ENCODE assay signal across 17 mouse cellular contexts in the genomic region with DNA sequence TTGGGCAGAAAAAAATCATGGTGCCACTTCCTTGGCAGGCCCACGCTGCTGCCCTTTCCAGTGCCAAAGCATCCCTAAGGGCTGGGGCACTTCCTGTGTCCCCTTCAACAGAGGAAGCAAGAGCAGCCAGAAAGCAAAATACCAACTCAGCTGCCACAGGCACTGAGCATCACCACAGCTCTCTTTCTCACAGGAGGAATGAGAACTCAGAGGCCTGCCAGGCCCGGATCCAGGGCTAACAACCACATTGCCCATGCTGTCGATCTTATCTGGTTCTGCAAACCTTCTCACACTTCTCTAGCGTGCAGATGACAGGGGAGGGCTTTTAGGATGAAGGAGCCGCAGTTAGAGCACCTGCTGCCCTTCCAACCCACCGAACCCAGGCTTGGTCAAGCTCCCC. TPM values are rescaled to one million over a fixed set of nuclear protein-coding genes. Genes with fewer than 3 reads are reported as not detected.
DNase-seq lines count a peak whose midpoint lies in the region; ATAC-seq and TF ChIP-seq lines count a peak whose summit lies in the region.
"Had no signal": no experiment of that assay in that cellular context is flagged by ENCODE, and none has a peak within 500 bp of the region (broad histone marks: within the 10 kb centered on the region; RNA-seq: fewer than 3 reads in every experiment).

No protein-coding gene starts in this region.

- peak overlapping the region; percentile 12 for H3K27ac ChIP-seq in heart, embryonic 12.5 days (ENCODE audit: poor library complexity, severe bottlenecking)
- peak overlapping the region; percentile 60; the same call in 1 of the 2 replicates for H3K27ac ChIP-seq in hindbrain, postnatal 0 days
- no peak overlapping the region for H3K27ac ChIP-seq in hindbrain, embryonic 14.5 days
- H3K27ac ChIP-seq: embryonic facial prominence, embryonic 15.5 days; kidney, postnatal 0 days; liver, embryonic 15.5 days had no signal

- TF ChIP-seq CTCF in hindbrain, postnatal 0 days (IDR thresholded peaks at IDR 0.05; ENCODE audit: low read depth), result no peak

- no peak overlapping the region for H3K4me3 ChIP-seq in heart, embryonic 12.5 days
- no peak overlapping the region for H3K4me3 ChIP-seq in hindbrain, postnatal 0 days (ENCODE audit: low read length)
- no peak overlapping the region for H3K4me3 ChIP-seq in hindbrain, embryonic 14.5 days (replicated peaks; ENCODE audit: low read length)
- H3K4me3 ChIP-seq: embryonic facial prominence, embryonic 15.5 days; liver, embryonic 15.5 days had no signal

- H3K9ac ChIP-seq in heart, embryonic 12.5 days, result no peak overlapping the region
- H3K9ac ChIP-seq in hindbrain, postnatal 0 days (replicated peaks; ENCODE audit: low read length), result no peak overlapping the region
- no peak overlapping the region for H3K9ac ChIP-seq in hindbrain, embryonic 14.5 days
- H3K9ac ChIP-seq: embryonic facial prominence, embryonic 15.5 days; liver, embryonic 15.5 days had no signal

- DNase-seq in heart, postnatal 36 days, result no peak
- no peak for DNase-seq in hindbrain, postnatal 0 days (ENCODE audit: low spot score)
- no peak for DNase-seq in hindbrain, embryonic 14.5 days (ENCODE audit: low spot score)
- peak; percentile 49 for DNase-seq in thymus, postnatal 0 days (ENCODE audit: low spot score)
- DNase-seq in thymus, postnatal 36 days, result no peak
- peak; percentile 24 to 44 for DNase-seq in natural killer cell, adult 2 months (ENCODE audit: low spot score in 2 of 2)
- DNase-seq in yolk sac, embryonic 10.5 days (ENCODE audit: low spot score), result no peak
- DNase-seq: adrenal gland, postnatal 36 days; cerebellum, adult 9-10 months; embryo, embryonic 11 days; lung, postnatal 10 days; right cerebral cortex, postnatal 25 days; thymus, postnatal 25 days had no signal

- H3K4me1 ChIP-seq in heart, embryonic 12.5 days (replicated peaks), result peaks cover 53% of the 10 kb centered on the region
- peaks cover 10% of the 10 kb centered on the region for H3K4me1 ChIP-seq in hindbrain, postnatal 0 days (ENCODE audit: insufficient read depth, low read length)
- peaks cover 11% of the 10 kb centered on the region; the same call in 1 of the 2 replicates for H3K4me1 ChIP-seq in hindbrain, embryonic 14.5 days (replicated peaks; ENCODE audit: control insufficient read depth, insufficient read depth, low read length)

- H3K4me2 ChIP-seq in heart, embryonic 12.5 days, result no peak overlapping the region
- H3K4me2 ChIP-seq in hindbrain, postnatal 0 days (ENCODE audit: low read depth, low read length), result no peak overlapping the region
- no peak overlapping the region for H3K4me2 ChIP-seq in hindbrain, embryonic 14.5 days (replicated peaks)
- H3K4me2 ChIP-seq: embryonic facial prominence, embryonic 15.5 days; liver, embryonic 15.5 days had no signal

- 39% methylated on average over 6 of the region's 6 CpGs for WGBS in heart, embryonic 12.5 days
- WGBS in hindbrain, postnatal 0 days, result 60% methylated on average over 6 of the region's 6 CpGs
- WGBS in hindbrain, embryonic 14.5 days, result 83% methylated on average over 6 of the region's 6 CpGs

- intact Hi-C loops in heart, postnatal 36 days (cut with DNase I), result no loop called here

- ATAC-seq in heart, embryonic 12.5 days (ENCODE audit: insufficient number of reproducible peaks, low FRiP score), result no peak
- peak; percentile 34; the same call in 1 of the 2 replicates for ATAC-seq in hindbrain, postnatal 0 days
- no peak for ATAC-seq in hindbrain, embryonic 14.5 days (ENCODE audit: low FRiP score)

- peaks cover 45% of the 10 kb centered on the region for H3K36me3 ChIP-seq in heart, embryonic 12.5 days
- H3K36me3 ChIP-seq in hindbrain, postnatal 0 days (ENCODE audit: insufficient read depth, low read length), result peaks cover 16% of the 10 kb centered on the region; the same call in 1 of the 2 replicates
- H3K36me3 ChIP-seq in hindbrain, embryonic 14.5 days (replicated peaks; ENCODE audit: control insufficient read depth, insufficient read depth), result peaks cover 40% of the 10 kb centered on the region

- no peaks in the 10 kb centered on the region for H3K27me3 ChIP-seq in heart, embryonic 12.5 days (replicated peaks)
- no peaks in the 10 kb centered on the region for H3K27me3 ChIP-seq in hindbrain, postnatal 0 days (ENCODE audit: insufficient read depth, low read length)
- H3K27me3 ChIP-seq in hindbrain, embryonic 14.5 days (ENCODE audit: control insufficient read depth, insufficient read depth, low read length), result no peaks in the 10 kb centered on the region
- H3K27me3 ChIP-seq: embryonic facial prominence, embryonic 15.5 days; liver, embryonic 15.5 days had no signal

- no peaks in the 10 kb centered on the region for H3K9me3 ChIP-seq in heart, embryonic 12.5 days (replicated peaks)
- no peaks in the 10 kb centered on the region for H3K9me3 ChIP-seq in hindbrain, postnatal 0 days (ENCODE audit: low read length)
- H3K9me3 ChIP-seq in hindbrain, embryonic 14.5 days (ENCODE audit: control insufficient read depth, low read length), result no peaks in the 10 kb centered on the region
- H3K9me3 ChIP-seq: embryonic facial prominence, embryonic 15.5 days; liver, embryonic 15.5 days had no signal

RNA-seq across cellular contexts. Expression of a gene that starts 21.1 kb away (rescaled TPM):
- 65.4 and 69.5 TPM in 2 replicates for polyA plus RNA-seq in heart, embryonic 12.5 days (2016; fragmentation: Nextera tagmentation; extraction: Ambion mirVana)
- 10 to 100 TPM; 51.4 to 52.8 TPM for total RNA-seq in heart, postnatal 36 days (2021)
- total RNA-seq in hindbrain, postnatal 0 days (2014; rRNA removed), result 204 and 248 TPM in 2 replicates
- 291 and 299 TPM in 2 replicates for polyA plus RNA-seq in hindbrain, postnatal 0 days (2015; fragmentation: Nextera tagmentation; extraction: Ambion mirVana)
- 166 and 197 TPM in 2 replicates for polyA plus RNA-seq in hindbrain, embryonic 14.5 days (2014; fragmentation: Nextera tagmentation; extraction: Ambion mirVana)
- polyA plus RNA-seq in thymus, postnatal 0 days (2015; fragmentation: Nextera tagmentation; extraction: Ambion mirVana), result 53.2 and 56.4 TPM in 2 replicates

RNA-seq across cellular contexts. Expression of a gene that starts 38.4 kb away (rescaled TPM):
- 17.9 and 18.8 TPM in 2 replicates for polyA plus RNA-seq in heart, embryonic 12.5 days (2016; fragmentation: Nextera tagmentation; extraction: Ambion mirVana)
- total RNA-seq in heart, postnatal 36 days (2021), result 10 to 100 TPM; 10.6 to 10.8 TPM
- total RNA-seq in hindbrain, postnatal 0 days (2014; rRNA removed), result 19.8 and 23.2 TPM in 2 replicates
- 12.4 and 16.7 TPM in 2 replicates for polyA plus RNA-seq in hindbrain, postnatal 0 days (2015; fragmentation: Nextera tagmentation; extraction: Ambion mirVana)
- 17.1 and 17.7 TPM in 2 replicates for polyA plus RNA-seq in hindbrain, embryonic 14.5 days (2014; fragmentation: Nextera tagmentation; extraction: Ambion mirVana)
- polyA plus RNA-seq in thymus, postnatal 0 days (2015; fragmentation: Nextera tagmentation; extraction: Ambion mirVana), result 9.2 and 9.8 TPM in 2 replicates

Comparison
In these comparisons a context has a peak if more than half of its experiments do, and no peak if none do; other contexts are left out.
1. DNase-seq: peak in thymus, postnatal 0 days (single experiment) and natural killer cell, adult 2 months (2 of 2); none in heart, postnatal 36 days (0 of 2), hindbrain, postnatal 0 days (single experiment), hindbrain, embryonic 14.5 days (single experiment), thymus, postnatal 36 days (0 of 2) and yolk sac, embryonic 10.5 days (single experiment).